In genomic region chr7:139158549-139158948, GRCm38 (mm10) we compare ENCODE assay signal across 18 mouse cellular contexts. TPM values are rescaled to one million over a fixed set of nuclear protein-coding genes. Genes with fewer than 3 reads are reported as not detected.
A peak's percentile ranks its signal among the peaks of the same experiment; 100 is the strongest.
DNase-seq lines count a peak whose midpoint lies in the region; ATAC-seq lines count a peak whose summit lies in the region.
"Had no signal": no experiment of that assay in that cellular context is flagged by ENCODE, and none has a peak within 500 bp of the region (broad histone marks: within the 10 kb centered on the region; RNA-seq: fewer than 3 reads in every experiment).

No protein-coding gene starts in this region.

- H3K27ac ChIP-seq in neural tube, embryonic 11.5 days (ENCODE audit: low read depth, low read length), result no peak overlapping the region
- H3K27ac ChIP-seq: forebrain, embryonic 12.5 days; heart, embryonic 10.5 days; macrophage had no signal

- WGBS in neural tube, embryonic 11.5 days, result 73% methylated on average over 7 of the region's 7 CpGs

- peak; percentile 49 for DNase-seq in layer of hippocampus, adult 11-12 months (ENCODE audit: low spot score)
- DNase-seq in layer of hippocampus, postnatal 14 days (ENCODE audit: low spot score in 2 of 2), result no peak
- DNase-seq in neural tube, embryonic 11.5 days (ENCODE audit: low spot score), result peak; percentile 6
- no peak for DNase-seq in neural tube, embryonic 10.5 days (ENCODE audit: extremely low spot score, low spot score)
- DNase-seq in left cerebral cortex, postnatal 25 days (ENCODE audit: low spot score in 2 of 2), result peak; percentile 50 to 83
- peak; percentile 70 for DNase-seq in telencephalon, adult 2 months (ENCODE audit: low read depth, low spot score)
- no peak for DNase-seq in thymus, postnatal 4 days
- DNase-seq: adrenal gland, adult 2 months; embryo, embryonic 11 days; gastrocnemius, postnatal 25 days; heart, postnatal 14 days; lung, embryonic 14.5 days; thymus, adult 2 months had no signal

- no peaks in the 10 kb centered on the region for H3K36me3 ChIP-seq in neural tube, embryonic 11.5 days (ENCODE audit: control insufficient read depth, insufficient read depth, low read length)
- H3K36me3 ChIP-seq: forebrain, embryonic 12.5 days; heart, embryonic 10.5 days had no signal

- no peak overlapping the region for H3K4me2 ChIP-seq in neural tube, embryonic 11.5 days (ENCODE audit: low read depth)
- H3K4me2 ChIP-seq: forebrain, embryonic 12.5 days; lung, embryonic 14.5 days had no signal

- no peak overlapping the region for H3K4me3 ChIP-seq in neural tube, embryonic 11.5 days (ENCODE audit: low read depth, low read length)
- H3K4me3 ChIP-seq: forebrain, embryonic 12.5 days; heart, embryonic 10.5 days had no signal

- intact Hi-C loops in left cerebral cortex, postnatal 25 days (cut with DNase I), result no loop called here

- ATAC-seq in neural tube, embryonic 11.5 days (ENCODE audit: insufficient read depth, low FRiP score, low TSS enrichment), result no peak

- no peak overlapping the region for H3K9ac ChIP-seq in neural tube, embryonic 11.5 days (ENCODE audit: low read length)
- H3K9ac ChIP-seq: forebrain, embryonic 12.5 days; lung, embryonic 14.5 days had no signal

- no peaks in the 10 kb centered on the region for H3K27me3 ChIP-seq in neural tube, embryonic 11.5 days (ENCODE audit: control insufficient read depth, insufficient read depth, low read length)

- no peaks in the 10 kb centered on the region for H3K9me3 ChIP-seq in neural tube, embryonic 11.5 days (ENCODE audit: control insufficient read depth, low read length)
- H3K9me3 ChIP-seq: forebrain, embryonic 12.5 days; heart, embryonic 10.5 days had no signal

- H3K4me1 ChIP-seq in neural tube, embryonic 11.5 days (ENCODE audit: control insufficient read depth, insufficient read depth, low read length), result no peaks in the 10 kb centered on the region; the same call in 1 of the 2 replicates
- H3K4me1 ChIP-seq: heart, embryonic 10.5 days had no signal

RNA-seq across cellular contexts. Expression of gene Lrrc27, which starts 54.2 kb away (rescaled TPM):
- 1 to 10 TPM; 5.8 to 7.6 TPM for total RNA-seq in layer of hippocampus, postnatal 14 days (2021)
- polyA plus RNA-seq in neural tube, embryonic 11.5 days (2014; fragmentation: Nextera tagmentation; extraction: Ambion mirVana), result 5.1 and 7.9 TPM in 2 replicates
- total RNA-seq in left cerebral cortex, postnatal 25 days (2021), result 1 to 10 TPM; 5.5 to 6.4 TPM

RNA-seq across cellular contexts. Expression of gene Stk32c, which starts 54.6 kb away (rescaled TPM):
- 10 to 100 TPM; 57.3 to 60.2 TPM for total RNA-seq in layer of hippocampus, postnatal 14 days (2021)
- 0.46 and 1.1 TPM in 2 replicates for polyA plus RNA-seq in neural tube, embryonic 11.5 days (2014; fragmentation: Nextera tagmentation; extraction: Ambion mirVana)
- total RNA-seq in left cerebral cortex, postnatal 25 days (2021), result 100 to 1,000 TPM; 161 to 176 TPM
- total RNA-seq: MEL had no signal
- polyA plus RNA-seq: heart, embryonic 10.5 days; kidney, embryonic 14.5 days had no signal

Comparison
In these comparisons a context has a peak if more than half of its experiments do, and no peak if none do; other contexts are left out.
1. DNase-seq: peak in layer of hippocampus, adult 11-12 months (single experiment), neural tube, embryonic 11.5 days (single experiment), left cerebral cortex, postnatal 25 days (2 of 2) and telencephalon, adult 2 months (single experiment); none in layer of hippocampus, postnatal 14 days (0 of 2), neural tube, embryonic 10.5 days (single experiment) and thymus, postnatal 4 days (single experiment).